Mouse (Mus musculus) testis, adult 2 months (tissue): Measurements from ENCODE around the gene Gm20696.

ENCODE experiments used
- CTCF ChIP-seq: fragments of 200-500 bp; IDR thresholded peaks from 2 replicates; pipeline ENCODE4 v1.5.1; 2012; ENCODE audit warnings: low read depth, mild to moderate bottlenecking, inconsistent platforms, low read length, moderate library complexity; ENCODE audit not compliant: control insufficient read depth, insufficient read depth, insufficient replicate concordance
- POLR2A ChIP-seq: fragments of 200-500 bp; IDR thresholded peaks from 2 replicates; pipeline ENCODE4 v1.6.1; 2012; ENCODE audit warnings: low read depth, mild to moderate bottlenecking, inconsistent platforms, low read length, moderate library complexity; ENCODE audit not compliant: control insufficient read depth

- TF ChIP-seq CTCF (no peak), POLR2A (no peak)
Observed at GRCm38 (mm10) chr6:99403755-99404390, 262.7 kb downstream of the Gm20696 start.
